Mouse (Mus musculus) cerebellum, adult 2 months (tissue): ENCODE data around the gene Zfp790.

Source experiments
- CTCF ChIP-seq: fragments of 200-500 bp; IDR thresholded peaks from 2 replicates; pipeline ENCODE4 v1.5.1; 2011; ENCODE audit warnings: low read depth, mild to moderate bottlenecking, control low read depth, low read length, moderate library complexity, borderline replicate concordance; ENCODE audit not compliant: insufficient read depth
- POLR2A ChIP-seq: fragments of 200-500 bp; IDR thresholded peaks from 2 replicates; pipeline ENCODE4 v1.6.1; 2011; ENCODE audit warnings: low read length, control low read depth, borderline replicate concordance; ENCODE audit not compliant: insufficient read depth

GRCm38 (mm10) chr7:29880056-29880455 is 64.1 kb downstream of the Zfp790 start:
- TF ChIP-seq POLR2A, result no peak
- no peak for TF ChIP-seq CTCF
